Mouse (Mus musculus): ENCODE measurements around the gene Atp5f1. TPM values are rescaled to one million over a fixed set of nuclear protein-coding genes. Genes with fewer than 3 reads are reported as not detected.

Atp5f1 gene
- 100 to 1,000 TPM; 327 to 349 TPM for polyA plus RNA-seq (2017; shearing (Covaris generic))

DNA sequence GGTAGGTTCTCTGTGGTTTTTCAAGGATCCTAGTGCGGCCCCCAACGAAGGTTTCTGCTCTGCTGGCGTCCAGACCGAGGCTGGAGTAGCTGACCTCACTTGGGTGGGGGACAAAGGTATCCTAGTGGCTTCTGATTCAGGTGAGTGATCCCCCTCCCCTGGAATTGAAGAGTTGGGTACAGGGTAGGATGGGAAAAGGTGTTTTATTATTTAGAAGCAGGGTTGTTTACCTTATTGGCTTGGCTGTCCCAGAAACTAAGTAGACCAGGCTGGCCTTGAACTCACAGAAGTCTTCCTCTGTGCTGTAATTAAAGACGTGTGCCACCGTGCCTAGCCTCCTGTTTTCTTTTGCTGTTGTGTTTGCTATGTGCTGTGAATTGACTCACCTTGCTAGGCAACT lies at the start of gene Atp5f1:
Atp5f1 (minus strand) TSS at position 101 of the 400 bp plus-strand sequence.

DNA sequence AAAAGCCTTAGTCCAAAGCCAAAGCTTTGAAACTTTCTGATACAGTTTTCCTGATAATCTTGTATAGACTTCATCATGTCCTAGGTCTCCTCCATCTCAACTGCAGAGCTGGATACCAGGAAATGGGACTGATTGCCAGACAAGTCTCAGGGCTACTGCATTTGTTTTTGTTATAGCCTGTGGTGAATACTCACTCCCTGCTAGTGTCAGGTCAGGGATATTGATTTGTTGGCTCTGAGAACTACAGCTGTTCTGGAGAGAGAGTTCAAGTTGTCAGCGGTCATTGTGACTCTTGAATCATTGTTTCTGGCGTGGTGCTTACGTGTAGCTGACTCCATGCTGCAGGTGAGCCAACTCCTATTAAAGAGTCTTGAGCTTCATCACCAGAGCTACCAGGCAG lies 13.5 kb upstream of the Atp5f1 start, which contains the start of gene Ovgp1:
Ovgp1 (plus strand) TSS at position 301 of the 400 bp plus-strand sequence.

DNA sequence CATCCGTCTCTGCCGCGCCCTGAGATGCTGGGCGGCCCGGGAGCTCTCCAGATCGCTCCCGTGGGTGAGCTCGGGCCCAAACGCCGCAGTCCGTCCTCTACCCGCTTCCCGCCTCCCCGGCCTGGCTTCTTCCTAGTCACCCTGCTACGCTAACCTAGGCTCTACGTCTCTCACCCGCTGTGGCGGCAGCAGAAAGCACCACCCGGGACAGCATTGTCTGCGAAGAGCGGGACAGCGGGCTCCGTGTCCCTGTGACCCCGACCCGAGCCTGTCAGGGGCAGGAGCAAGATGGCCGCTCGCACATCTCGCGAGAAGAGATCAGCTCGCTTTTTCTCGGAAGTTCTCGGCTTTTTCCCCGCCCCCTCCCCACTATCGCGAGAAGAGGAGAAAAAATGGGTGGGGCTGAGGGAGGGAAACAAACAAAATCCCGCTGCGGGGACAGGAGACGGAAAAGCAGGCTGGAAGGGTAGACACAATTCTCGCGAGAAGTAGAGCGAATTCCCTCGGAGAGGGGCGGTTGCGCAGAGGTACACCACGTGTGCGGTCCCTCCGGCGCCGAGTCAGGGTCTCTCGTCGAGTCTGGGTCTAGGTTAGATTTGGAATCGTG lies 822 bp downstream of the Atp5f1 start, which contains the start of gene Wdr77:
Wdr77 (plus strand) TSS at position 396 of the 607 bp plus-strand sequence.

DNA sequence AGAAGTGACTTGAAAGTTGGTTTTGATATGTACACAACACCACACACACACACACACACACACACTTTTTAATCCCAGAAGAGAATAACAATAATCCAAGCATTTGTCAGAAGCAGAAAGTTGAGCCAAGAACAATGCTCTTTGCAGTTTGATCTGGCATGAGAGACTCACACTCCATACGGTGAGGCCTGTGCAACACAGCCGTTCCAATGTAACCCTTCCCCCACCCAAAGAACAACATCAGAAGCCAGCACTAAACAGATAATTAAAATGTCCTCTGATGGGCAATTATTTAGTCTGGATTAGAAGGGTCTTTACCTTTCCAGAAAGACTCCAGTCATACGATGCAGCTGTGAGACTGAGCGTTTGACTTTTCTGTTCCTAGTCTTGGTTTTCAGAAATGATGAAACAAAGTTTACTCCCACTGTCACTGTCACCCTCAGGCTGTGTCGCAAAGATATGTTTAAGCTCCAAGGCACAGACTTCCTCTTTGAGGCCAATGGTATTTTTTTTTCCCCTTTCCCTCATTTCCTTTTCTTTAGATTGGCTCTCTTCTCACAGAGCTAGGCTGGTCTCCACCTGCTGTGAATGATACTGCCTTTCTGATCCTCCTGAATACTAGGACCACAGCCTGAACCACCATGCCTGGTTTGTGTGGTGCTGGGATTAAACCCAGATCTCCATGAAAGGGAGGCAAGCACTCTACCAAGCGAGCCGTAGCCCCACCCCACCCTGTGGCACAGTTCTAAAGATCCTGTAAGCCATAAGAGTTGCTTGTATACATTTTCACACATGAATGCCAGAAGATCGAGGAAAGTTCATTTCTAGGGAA lies 27.4 kb downstream of the Atp5f1 start, which contains the start of gene I830077J02Rik:
I830077J02Rik (minus strand) TSS at position 425 of the 832 bp plus-strand sequence.

Other genes starting within 250 kb of the Atp5f1 start
- 100 to 1,000 TPM; 261 to 298 TPM for gene Rap1a, start 158.8 kb downstream of the Atp5f1 start, polyA plus RNA-seq (2017; shearing (Covaris generic))
- gene Adora3, start 89.2 kb downstream of the Atp5f1 start, polyA plus RNA-seq (2017; shearing (Covaris generic)), result under 1 TPM in 1 of 2 experiments, not detected in 1; 0.42 TPM
- gene Tmigd3, start 89.2 kb downstream of the Atp5f1 start, polyA plus RNA-seq (2017; shearing (Covaris generic)), result not detected
- gene I830077J02Rik, start 27.4 kb downstream of the Atp5f1 start, polyA plus RNA-seq (2017; shearing (Covaris generic)), result 1 to 10 TPM; 1.3 to 2.0 TPM
- gene Wdr77, start 730 bp downstream of the Atp5f1 start, polyA plus RNA-seq (2017; shearing (Covaris generic)), result 10 to 100 TPM; 69.1 to 76.9 TPM
- 1 to 10 TPM; 5.0 to 5.3 TPM for gene Ovgp1, start 13.6 kb upstream of the Atp5f1 start, polyA plus RNA-seq (2017; shearing (Covaris generic))
- gene Pifo, start 54.5 kb upstream of the Atp5f1 start, polyA plus RNA-seq (2017; shearing (Covaris generic)), result under 1 TPM; 0.70 to 0.77 TPM
- gene Chil5, start 72.7 kb upstream of the Atp5f1 start, polyA plus RNA-seq (2017; shearing (Covaris generic)), result 10 to 100 TPM in 1 of 2 experiments, 1 to 10 TPM in 1; 8.1 to 11.5 TPM
- 1,000 to 10,000 TPM in 1 of 2 experiments, 1 to 10 TPM in 1; 1.7 to 2,555 TPM for gene Chia1, start 153.1 kb upstream of the Atp5f1 start, polyA plus RNA-seq (2017; shearing (Covaris generic))
- under 1 TPM in 1 of 2 experiments, not detected in 1; 0.21 TPM for gene Chil3, start 207.5 kb upstream of the Atp5f1 start, polyA plus RNA-seq (2017; shearing (Covaris generic))